Mouse (Mus musculus): Measurements from ENCODE around the gene Cyb561d1.

DNA sequence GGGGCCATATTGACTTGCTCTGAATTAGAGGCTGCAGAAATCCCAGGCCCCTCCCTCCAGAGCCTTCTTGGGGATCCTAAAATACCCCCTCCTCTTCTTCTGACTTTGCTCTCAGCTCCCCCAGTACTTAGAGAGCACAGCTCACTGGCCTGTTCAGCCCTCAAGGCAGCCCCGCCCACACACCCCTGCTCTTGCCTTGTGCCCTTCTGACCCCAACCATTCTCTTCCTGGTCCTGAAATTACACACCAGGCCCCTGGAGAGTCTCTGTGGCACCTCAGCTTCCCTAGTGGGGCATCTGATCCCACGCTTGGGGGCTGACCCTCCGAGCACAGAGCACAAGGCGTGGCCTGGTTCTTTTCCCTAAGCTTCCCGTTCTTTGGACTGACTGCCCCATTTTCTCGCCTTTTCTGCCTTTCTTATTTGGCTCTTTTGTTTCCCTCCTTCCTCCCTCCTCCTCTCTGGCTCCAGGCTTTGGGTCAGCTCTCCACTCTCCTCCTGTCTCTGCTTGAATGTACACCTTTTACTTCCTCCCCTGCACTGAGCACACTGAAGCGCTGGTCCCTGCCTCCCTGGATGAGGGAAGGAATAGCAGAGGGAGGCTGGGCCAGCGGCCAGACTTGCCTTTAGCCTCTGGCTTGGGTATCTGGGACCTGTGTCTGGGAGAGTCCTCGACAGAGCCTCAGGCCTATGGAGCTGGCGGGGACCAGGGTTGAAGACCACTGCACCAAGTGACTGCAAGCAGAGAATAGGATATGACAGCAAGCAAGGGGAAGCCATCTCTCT is 35.3 kb downstream of the Cyb561d1 start:
- TF ChIP-seq CTCF (IDR thresholded peaks at IDR 0.05) (no peak), POLR2A (IDR thresholded peaks at IDR 0.05; ENCODE audit: insufficient read depth, low read depth, low read length) (no peak), EP300 (IDR thresholded peaks at IDR 0.05; ENCODE audit: insufficient read depth, low read depth, low read length) (no peak)

Data from heart, adult 2 months (tissue).